Mouse (Mus musculus): ENCODE measurements around the gene Baz2b.
A peak's percentile ranks its signal among the peaks of the same experiment; 100 is the strongest.

Baz2b gene

DNA sequence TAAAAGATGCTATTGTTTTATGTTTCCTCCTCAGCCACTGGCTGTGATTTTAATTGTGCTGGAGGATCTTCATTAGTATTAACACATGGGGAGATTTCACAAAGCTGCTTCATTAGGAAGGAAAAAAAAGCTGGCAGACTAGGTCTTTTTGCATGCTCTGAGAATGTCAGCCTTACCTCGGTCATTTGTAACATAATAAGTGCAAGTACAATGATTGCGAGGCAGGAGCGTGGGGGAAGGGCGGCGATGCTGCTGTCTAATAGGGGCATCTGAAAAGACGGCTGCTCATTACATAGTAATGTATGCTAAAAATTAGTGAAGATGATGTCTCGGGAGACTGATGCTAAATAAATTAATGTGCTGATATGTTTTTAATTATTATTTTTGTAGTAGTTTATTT, 82.8 kb downstream of the Baz2b start:
- no peak for DNase-seq

DNA sequence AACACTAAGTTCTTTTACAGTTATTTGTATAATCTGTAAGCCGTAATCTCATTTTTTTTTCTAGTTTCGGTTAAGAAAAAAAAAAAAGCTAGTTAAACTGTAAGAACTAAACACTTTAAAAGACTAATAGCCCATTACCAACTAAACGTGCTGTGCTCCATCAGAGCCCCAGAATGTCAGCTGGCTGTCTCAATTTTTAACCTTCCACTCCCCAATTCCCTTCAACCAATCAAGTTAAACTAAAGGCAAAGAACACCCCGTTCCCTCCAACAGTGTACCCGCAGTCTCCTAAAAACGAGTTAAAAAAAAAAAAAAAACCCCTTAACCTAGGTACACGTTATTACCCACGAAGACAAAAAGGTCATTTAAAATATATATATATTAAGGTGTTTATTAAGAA, 83.3 kb downstream of the Baz2b start:
- no peak for DNase-seq

DNA sequence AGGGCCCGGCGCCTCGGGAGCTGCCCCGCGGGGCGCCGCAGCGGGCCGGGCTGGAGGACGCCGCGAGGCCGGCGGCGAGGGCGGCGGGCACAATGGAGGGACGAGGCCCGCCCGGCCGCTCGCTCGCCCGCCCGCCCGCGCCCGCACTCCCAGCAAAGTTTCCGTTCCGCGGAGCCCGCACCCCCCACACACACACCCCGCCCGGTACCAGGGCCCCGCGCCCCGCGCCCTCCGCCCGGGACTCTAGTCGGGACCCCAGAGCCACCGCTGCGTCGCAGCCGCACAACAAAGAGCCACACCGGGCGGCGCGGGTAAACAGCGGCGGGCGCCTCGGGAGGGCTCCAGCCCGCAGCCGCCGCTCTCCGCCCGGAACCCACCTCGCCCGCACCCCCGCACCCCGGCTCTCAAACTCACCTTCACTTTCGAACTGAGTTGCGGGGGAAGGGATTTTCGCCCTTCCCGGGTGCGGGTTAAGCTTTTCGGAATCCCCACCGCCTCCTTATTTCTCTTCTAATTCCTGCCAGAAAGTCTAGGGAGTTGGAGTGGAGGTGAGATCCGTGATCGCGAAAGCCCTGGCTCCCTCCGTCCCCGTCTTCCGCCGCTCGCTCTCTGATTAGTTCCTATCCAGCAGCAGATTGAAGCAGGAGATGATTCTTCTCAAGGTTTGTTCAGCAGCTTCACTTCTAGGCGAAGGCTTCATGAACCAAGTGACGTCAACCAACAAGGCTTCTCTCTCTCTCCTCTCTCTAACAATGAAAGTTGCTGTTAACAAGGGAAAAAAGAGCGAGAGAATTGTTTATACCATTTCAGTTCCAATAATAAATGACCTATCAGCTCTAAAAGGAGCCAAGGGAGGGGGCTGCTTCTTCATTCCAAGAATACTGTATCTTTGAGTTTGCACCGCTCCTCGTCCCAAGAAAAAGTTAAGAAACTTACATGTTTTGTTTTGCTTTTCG, 84.3 kb downstream of the Baz2b start:
- DNase-seq, result peak; percentile 75

DNA sequence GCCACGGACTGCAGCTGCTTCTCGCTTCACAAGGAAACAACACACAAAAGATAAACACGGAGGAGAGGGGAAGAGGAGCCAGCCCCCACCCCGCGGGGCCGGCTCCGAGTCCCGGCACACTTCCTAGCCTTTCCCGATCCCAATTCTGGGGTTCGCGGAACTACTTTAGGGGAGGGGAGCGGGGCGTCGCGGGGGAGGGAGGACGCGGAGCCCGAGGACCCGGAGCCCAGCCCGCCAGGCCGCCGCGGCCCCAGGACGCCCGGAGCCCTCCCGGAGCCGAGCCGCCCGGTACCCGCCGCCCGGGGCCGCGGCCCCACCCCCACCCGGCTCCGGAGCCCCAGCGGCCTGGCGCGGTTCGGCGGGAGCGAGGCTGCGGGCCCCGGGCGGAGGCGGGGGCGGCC, 85.0 kb downstream of the Baz2b start:
- peak; percentile 78 for DNase-seq

DNA sequence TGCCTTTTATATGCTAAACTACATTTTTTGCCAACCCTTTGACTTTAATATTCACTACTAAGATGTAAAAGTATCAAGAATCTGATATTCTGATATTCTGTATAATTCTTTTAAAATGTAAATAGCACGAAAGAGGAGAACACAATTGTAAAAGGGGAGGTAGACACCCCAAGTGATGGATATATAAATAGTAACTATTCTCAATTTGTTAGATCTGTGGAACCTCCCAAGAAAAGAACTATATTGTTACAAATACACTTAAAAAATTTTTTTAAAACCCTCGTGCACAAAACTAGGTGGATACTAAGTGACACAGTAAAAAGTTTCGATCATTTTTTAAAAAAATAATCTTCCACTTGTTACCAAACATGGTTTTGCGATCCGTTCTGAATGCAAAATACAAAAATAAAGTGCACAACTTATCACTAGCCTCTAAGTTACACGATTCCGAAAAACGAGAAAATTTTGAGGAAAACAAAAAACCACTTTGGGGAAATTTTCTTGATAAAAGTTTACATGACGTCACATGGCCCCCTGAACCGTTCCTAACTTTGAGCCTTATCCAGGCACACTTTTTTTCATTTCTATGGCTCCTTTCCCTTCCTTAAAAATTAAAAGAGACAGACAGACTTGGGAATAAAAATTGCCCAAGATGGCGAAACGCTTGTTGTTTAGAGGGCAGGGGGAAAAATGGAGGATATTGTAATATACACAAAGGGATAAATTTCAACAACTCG, 85.6 kb downstream of the Baz2b start:
- DNase-seq, result no peak

DNA sequence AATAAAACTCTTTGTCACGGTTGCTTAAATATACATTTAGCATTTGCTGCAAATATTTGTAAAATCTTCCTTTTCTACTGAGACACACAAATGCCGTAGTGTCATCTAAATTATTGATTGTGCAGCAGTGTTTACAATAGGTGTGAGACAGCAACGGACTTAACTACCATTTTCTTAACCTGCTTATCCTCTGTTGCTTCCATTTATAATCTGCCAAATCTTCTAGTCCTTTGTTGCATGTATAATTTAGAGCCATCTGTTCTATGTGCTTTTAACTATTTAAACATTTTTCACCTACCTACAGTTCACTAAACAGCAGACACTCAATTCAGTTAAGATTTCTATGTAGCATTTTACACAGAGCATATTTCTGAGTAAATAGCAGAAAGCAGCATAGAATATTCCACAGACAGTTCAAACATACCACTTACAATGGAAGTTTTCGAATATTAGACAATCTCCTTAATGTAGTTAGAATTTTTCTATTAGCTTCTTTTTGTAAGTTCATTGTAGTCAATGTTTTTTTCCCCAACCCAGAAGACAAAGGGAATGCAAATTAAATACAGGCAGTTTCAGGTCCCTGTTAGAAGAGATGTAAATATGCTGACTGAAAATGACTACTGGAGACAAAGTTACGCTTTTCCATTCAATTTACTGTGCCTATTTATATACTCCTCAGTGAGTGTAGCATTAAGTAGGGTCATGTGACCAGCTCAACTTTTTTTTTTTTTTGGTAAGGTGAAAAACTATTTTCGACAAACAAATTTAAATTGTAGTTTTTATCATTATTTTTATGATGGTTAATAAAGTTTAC, 86.4 kb downstream of the Baz2b start:
- DNase-seq, result no peak

DNA sequence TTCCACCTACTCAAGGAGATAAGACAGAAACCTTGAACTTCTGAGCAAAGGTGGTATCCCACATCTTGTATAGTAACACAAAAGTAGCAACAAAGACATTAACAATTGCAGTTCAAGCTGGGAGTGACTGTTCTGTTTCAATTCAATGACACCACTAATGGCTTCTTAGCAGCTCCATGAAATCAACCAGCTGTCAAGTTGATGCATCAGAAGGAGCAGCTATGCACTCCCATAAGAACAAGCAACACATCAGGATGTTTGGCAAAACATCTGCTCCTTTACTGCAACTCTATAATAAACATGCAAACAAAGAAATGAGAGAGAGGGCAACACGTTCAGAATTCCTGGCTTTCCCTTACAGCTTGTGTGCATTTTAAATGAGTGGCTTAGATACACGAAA, 87.5 kb downstream of the Baz2b start:
- DNase-seq, result no peak

DNA sequence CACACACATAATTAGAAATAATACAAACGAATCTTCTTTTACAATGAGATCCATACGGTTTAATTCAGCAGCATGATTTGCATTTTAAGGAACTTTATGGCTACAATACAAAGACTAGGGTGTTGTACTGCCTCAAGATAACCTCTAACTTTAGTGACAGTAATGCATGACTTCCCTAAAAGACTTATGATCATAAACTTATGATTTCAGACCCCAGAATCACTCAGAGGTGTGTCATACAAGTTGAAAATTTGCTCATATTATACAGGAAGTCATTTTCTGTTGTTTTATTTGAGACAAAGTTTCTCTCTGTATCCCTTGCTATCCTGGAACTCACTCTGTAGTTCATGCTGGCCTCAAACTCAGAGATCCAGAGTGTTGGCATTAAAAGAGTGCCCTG, 89.0 kb downstream of the Baz2b start:
- no peak for DNase-seq

DNA sequence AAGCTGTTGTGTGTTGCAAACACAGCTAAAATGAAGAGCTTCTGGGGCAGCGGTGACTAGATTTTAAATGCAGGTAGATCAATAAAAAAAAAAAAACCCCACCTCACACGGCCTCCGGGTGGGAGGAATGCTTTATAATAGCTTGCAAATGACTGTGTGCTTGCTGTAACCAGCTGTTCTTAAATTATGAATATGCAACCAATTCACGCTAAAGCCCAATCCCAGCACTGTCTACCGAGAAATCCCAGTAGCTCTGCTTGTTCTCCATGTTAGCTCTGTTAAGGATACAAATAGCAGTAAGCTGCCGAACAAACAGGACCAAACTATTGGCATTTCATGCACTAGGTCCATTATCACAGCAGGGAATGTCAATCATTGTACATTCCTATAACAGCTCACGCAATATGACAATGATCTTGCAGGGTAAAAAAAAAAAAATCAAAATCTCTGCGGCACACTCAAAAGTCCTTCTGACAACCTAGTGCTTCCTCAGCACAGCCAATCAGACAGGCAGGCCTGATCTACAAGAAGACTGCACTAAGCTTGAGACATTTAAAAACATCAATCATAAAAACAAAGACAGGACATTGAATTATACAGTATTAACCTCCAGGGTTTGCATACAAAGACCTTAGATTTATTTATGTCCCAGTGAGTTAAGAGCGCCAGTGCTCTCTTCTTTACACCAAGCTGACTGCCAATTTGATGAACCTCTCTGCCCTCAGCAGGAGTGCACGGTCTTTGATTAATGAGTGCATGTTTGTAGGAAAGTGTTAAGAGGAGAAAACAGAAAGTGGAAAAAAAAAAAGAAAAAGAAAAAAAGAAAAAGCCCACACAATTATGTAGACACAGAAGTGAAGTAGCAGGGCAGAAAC, 90.7 kb downstream of the Baz2b start:
- DNase-seq, result no peak

DNA sequence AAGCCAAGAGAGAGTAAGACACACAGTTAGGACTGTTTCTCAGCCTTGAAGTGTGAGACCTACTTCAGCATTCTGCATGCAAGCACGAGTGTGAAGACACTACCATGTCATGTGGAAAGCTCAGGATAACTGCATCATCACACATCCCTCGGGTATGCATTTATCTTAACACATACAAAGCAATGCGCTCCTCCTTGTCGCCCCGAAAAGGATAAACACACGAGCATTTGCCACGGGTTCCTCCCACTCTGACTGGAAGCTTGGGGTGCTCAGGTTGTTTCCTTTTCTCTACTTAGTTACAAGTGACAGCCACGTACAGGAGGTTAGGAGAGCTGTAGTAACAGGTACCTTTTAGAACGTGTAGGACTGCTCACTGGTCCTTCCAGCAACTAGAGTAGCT, 91.8 kb downstream of the Baz2b start:
- no peak for DNase-seq

DNA sequence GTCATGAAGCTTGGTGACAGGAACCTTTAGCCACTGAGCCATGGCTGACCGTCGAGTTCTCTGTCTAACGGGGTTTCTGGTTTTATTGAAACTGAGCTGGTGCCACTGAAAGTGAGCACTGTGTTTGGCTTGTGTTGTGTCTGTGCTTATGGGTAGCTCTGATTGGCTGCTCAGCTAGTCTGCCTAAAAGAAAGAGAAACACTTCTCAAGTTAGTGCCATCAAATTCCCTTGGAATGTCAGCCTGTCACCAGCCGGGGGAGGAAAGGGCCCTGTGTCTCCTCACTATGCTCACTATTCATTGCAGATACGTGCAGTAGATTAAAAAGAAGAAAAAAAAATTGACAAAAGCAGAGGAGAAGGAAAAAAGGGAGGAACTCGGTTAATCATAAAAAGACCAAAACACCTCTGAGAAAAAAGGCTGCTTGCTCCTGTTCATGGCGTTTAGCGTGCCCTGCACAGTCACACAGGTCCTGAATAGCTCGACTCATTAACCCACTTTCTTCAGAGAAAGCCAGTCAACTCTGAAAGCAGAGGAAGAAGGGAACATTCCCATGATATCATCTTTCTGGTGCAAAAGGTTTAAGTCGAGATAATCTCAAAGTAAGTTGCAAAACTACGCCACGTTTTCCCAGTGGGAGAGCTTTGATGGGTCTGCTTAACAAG, 93.6 kb downstream of the Baz2b start:
- DNase-seq, result no peak

DNA sequence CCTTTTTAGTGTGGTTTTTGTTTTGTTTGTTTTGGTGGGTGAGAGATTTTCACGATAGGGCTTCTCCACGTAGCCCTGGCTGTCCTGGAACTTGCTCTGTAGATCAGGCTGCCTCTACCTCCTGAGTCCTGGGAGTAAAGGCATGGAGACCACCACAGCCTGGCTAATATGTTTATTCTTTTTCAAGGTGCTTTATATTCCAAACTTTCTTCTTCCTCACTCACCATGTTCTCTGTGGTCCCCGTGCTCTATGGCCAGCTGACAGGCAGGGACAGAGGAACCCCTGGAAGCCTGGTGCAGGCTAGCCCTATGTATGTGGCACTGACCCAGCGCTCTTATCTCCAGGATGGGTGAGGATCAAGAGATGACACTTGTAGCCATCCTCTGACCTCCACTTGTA, 94.7 kb downstream of the Baz2b start:
- DNase-seq, result no peak

DNA sequence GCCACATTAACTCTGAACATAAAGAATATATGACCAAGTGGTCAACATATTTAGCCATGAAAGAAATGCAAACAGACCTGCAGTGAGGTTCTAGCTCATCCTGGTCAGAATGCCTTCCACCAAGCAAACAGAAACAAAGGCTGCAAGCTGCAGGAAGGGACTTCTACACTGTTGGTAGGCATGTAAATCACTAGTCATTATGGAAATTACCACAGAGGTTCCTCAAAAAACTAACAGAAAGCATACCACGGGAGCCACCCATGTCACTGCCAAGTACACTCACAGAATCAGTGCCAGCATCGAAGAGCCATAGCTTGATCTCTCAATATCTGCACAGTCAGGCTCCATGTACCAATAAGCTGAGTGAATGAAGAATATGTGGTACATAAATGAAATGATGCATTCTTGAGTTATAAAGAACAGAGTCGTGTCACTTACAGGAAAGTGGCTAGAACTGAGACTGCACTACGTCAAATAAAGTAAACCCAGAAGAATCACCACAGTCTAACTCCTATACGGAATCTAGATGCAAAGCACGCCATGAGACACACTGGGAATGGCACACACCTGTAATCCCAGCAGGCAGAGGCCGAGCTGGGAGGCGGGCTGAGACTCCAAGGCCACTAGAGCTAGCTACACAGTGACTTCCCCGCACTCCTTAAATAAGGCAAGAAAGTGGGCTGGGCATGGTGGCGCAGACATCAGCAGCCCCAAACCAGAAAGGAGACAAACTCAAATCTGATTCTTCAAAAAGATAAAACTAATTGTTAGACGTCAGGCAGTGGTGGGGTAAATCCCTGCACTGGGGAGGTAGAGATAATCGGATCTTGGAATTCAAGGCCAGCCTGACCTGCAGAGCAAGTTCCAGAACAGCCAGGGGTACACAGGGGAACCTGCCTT, 95.7 kb downstream of the Baz2b start:
- DNase-seq, result no peak

DNA sequence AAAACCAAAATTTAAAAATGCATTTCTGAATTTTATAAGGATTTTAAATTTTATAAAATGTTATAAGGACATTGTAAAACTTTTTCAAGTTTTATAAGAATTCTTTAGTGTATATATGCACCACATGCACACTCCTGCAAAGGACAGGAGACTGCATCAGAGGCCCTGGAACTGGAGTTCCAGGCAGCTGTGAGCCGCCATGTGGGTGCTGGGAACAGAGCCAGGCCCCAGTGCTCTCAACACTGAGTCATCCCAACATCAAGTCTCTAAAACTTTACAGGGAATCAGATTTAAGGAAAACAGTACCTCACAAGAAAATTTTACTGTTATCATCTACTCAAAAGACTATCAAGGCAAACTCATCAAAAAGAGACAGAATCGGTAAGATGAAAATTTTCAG, 97.5 kb downstream of the Baz2b start:
- DNase-seq, result no peak

DNA sequence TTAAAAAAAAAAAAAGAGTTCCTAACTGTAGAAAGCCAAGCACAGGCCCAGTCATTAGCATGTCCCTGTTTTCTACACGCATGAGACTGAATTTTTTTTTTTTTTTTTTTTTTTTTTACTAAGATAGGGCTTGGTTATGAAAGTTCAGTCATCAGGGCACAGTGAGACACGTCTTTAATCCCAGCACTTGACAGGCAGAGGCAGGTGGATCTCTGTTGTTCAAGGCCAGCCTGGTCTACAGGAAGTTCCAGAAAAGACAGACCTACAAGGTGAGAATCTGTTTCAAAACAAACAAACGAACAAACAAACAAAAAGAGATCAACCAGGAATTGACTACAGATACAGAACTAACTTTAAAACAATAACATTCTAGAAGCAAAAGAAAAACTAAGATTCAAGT, 100.6 kb downstream of the Baz2b start:
- no peak for DNase-seq

DNA sequence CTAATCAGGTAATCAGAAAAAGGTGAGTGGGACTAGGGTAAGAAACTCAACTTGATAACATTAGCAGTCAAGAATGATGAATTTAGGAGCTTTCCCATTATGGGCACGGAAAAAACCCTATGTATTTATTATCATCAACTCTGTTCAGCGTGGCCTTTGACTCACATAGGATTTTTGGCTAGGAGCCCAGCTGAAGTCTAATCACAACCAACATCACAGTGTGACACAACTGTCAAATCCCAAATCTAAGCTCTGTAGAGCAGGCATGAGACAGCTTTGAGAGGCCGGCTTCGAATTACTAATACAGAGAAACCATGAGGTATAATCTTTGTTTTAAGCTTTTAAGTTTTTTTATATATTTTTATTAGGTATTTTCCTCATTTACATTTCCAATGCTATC, 113.0 kb downstream of the Baz2b start:
- no peak for DNase-seq

DNA sequence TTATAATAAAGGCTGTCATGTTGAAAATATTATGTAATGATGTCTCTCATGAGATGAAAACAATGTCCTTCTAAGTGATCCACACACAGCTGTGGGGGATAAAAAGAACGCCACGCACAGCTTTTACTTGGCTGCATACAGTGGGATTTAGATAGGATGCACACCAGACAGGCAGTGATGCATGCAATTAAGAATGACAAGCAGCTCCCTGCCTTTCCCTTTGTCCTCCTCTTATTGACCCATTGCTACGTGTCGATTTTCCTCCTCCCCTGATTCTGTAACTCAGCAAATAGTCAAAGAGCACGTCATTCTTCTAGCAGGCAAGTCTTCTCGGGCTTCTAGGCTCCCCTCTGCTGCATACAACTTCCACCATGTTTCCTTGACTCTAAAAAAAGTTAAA, 119.4 kb downstream of the Baz2b start:
- no peak for DNase-seq

DNA sequence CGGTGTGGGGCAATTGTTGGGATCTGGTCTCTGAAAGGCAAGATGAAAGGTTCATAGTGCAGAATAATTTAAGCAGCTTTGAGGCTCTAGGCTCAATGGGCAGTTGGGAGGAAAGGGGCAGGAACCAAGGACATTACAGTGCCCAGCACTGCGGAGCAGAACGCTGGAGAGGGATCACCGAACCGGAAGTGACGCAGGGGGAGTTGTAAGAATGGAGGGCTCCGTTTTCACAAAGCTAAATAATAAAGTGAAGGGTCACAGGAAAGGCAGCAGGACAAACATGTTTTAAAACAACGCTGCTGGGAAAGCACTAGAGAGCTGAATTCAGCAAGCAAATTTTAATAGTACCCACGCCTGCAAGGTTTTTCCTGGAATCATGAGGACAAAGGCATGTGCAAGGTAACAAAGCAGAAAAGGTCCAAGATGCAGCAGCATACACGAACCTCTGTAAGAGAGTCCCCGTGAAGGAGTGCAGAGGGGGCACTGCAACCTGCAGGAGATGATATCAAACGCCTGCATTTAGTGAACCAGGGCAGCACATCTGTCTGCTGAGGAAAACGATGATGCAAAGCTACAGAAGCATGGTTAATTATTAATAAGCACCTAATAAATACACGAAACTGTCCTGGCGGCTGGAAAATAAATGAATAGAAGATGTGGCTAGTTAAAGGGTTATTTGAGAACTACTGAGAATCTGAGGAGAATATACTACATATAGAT, 120.0 kb downstream of the Baz2b start:
- no peak for DNase-seq

DNA sequence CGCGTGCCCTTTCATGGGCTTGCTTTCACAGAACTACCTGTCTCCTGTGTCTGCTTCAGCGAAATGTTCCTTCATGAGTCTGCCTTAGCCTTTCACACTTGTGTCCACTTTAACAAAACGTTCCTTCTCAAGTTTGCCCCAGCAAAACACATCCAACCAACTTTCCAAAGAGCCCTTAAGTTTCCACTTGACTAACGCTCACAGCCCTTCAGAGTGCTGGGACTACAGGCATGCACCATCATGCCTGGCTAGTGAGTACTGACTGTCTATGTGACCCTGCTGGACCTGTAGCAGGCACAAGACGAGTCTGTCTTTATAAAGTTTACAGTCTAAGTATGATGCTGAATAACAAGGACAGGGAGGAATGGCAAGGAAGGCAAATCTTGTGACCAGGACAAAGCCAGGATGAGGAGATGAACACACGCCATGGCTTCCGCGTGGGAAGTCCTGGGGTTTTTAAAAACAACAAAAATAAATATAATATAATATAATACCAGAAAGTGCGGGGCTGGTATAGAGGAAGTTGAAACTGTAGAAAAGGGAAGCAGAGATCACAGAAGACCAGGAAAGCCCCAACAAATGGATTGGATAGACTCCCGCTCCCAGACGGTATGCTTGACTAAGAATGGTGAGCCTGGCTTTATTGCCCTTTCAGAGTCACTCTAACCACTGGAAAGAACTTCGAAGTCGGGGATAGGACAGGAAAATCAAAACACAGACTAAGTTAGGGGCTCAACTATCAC, 120.7 kb downstream of the Baz2b start:
- DNase-seq, result no peak
